ENCODE assay signal across 8 mouse cellular contexts in the genomic region with DNA sequence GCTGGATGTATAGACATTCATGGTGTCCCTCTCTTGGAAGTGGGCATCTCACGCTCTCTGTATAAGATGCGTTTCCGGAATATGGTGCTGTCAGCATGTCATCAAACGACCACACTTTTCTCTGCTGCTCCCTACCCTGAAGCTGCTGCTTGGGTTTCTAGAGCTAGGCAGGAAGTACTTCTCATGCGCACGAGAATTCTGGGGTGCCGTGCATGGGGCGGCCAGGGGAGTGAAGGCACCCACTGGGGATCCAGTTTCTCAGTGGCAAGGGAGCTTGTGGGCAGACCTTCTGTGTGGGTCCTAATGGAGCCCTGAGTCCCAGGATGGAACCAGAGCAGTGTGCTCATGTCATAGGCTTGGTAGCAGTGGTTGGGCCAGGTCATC.
A peak's percentile ranks its signal among the peaks of the same experiment; 100 is the strongest.
DNase-seq lines count a peak whose midpoint lies in the region; ATAC-seq and TF ChIP-seq lines count a peak whose summit lies in the region.

No protein-coding gene starts in this region.

- H3K36me3 ChIP-seq in heart, postnatal 0 days (replicated peaks; ENCODE audit: control insufficient read depth, insufficient read depth, low read length), result no peaks in the 10 kb centered on the region
- no peaks in the 10 kb centered on the region for H3K36me3 ChIP-seq in hindbrain, embryonic 13.5 days
- no peaks in the 10 kb centered on the region for H3K36me3 ChIP-seq in midbrain, postnatal 0 days (ENCODE audit: insufficient read depth, low read length)

- H3K4me1 ChIP-seq in heart, postnatal 0 days (ENCODE audit: control insufficient read depth, insufficient read depth), result no peaks in the 10 kb centered on the region
- no peaks in the 10 kb centered on the region; the same call in 1 of the 2 replicates for H3K4me1 ChIP-seq in cortical plate, adult 2 months (ENCODE audit: control insufficient read depth, insufficient read depth, low read length)
- H3K4me1 ChIP-seq in hindbrain, embryonic 13.5 days (replicated peaks), result peaks cover 10% of the 10 kb centered on the region
- peaks cover 5% of the 10 kb centered on the region; the same call in 1 of the 2 replicates for H3K4me1 ChIP-seq in midbrain, postnatal 0 days (ENCODE audit: insufficient read depth, low read length)
- peaks cover 5% of the 10 kb centered on the region for H3K4me1 ChIP-seq in cerebellum, adult 2 months (ENCODE audit: control insufficient read depth, insufficient read depth, low read length)

- no peak overlapping the region for H3K4me3 ChIP-seq in heart, postnatal 0 days (ENCODE audit: low read depth, low read length)
- H3K4me3 ChIP-seq in cortical plate, adult 2 months (ENCODE audit: insufficient read depth, low read length), result peak overlapping the region; percentile 31
- H3K4me3 ChIP-seq in hindbrain, embryonic 13.5 days, result peak overlapping the region; percentile 32
- no peak overlapping the region for H3K4me3 ChIP-seq in midbrain, postnatal 0 days (ENCODE audit: low read depth, low read length)
- no peak overlapping the region for H3K4me3 ChIP-seq in cerebellum, adult 2 months (replicated peaks; ENCODE audit: insufficient read depth, low read depth, low read length)

- H3K27me3 ChIP-seq in heart, postnatal 0 days (ENCODE audit: control insufficient read depth, insufficient read depth, low read length), result no peaks in the 10 kb centered on the region
- 0 out of 2 replicates have a peak, but pooled peaks cover 2% of the 10 kb centered on the region for H3K27me3 ChIP-seq in hindbrain, embryonic 13.5 days
- no peaks in the 10 kb centered on the region for H3K27me3 ChIP-seq in midbrain, postnatal 0 days (ENCODE audit: insufficient read depth, low read length)
- H3K27me3 ChIP-seq in cerebellum, adult 2 months (ENCODE audit: control insufficient read depth, insufficient read depth, low read length), result no peaks in the 10 kb centered on the region

- no peak for TF ChIP-seq EP300 in heart, postnatal 0 days (IDR thresholded peaks at IDR 0.05; ENCODE audit: low read depth)

- intact Hi-C loops in heart, postnatal 10 days (cut with DNase I), result loop anchor here (5.0 kb wide), 2 partner anchors 442 to 1032 kb away; no protein-coding TSS in a partner anchor

- H3K27ac ChIP-seq in heart, postnatal 0 days (ENCODE audit: low read depth), result no peak overlapping the region
- no peak overlapping the region for H3K27ac ChIP-seq in cortical plate, adult 2 months (ENCODE audit: insufficient read depth, low read length)
- H3K27ac ChIP-seq in hindbrain, embryonic 13.5 days, result peak overlapping the region; percentile 80
- peak overlapping the region; percentile 77 for H3K27ac ChIP-seq in midbrain, postnatal 0 days (ENCODE audit: low read depth, low read length)
- H3K27ac ChIP-seq in cerebellum, adult 2 months (ENCODE audit: insufficient read depth, low read length), result no peak overlapping the region

- WGBS in heart, postnatal 0 days, result 66% methylated on average over 8 of the region's 8 CpGs
- 77% methylated on average over 8 of the region's 8 CpGs for WGBS in hindbrain, embryonic 13.5 days
- 81% methylated on average over 8 of the region's 8 CpGs for WGBS in midbrain, postnatal 0 days
- 54% methylated on average over 8 of the region's 8 CpGs for WGBS in cerebellum, adult 2 months

- no peaks in the 10 kb centered on the region for H3K9me3 ChIP-seq in heart, postnatal 0 days (replicated peaks; ENCODE audit: control insufficient read depth, low read length)
- H3K9me3 ChIP-seq in hindbrain, embryonic 13.5 days, result no peaks in the 10 kb centered on the region
- H3K9me3 ChIP-seq in midbrain, postnatal 0 days (ENCODE audit: low read length), result no peaks in the 10 kb centered on the region

- no peak for TF ChIP-seq CTCF in heart, postnatal 0 days (IDR thresholded peaks at IDR 0.05; ENCODE audit: low read depth)
- TF ChIP-seq CTCF in cortical plate, adult 2 months (IDR thresholded peaks at IDR 0.05; ENCODE audit: extremely low read depth, insufficient read depth, low read length), result no peak
- TF ChIP-seq CTCF in midbrain, postnatal 0 days (IDR thresholded peaks at IDR 0.05), result no peak
- TF ChIP-seq CTCF in cerebellum, adult 2 months (IDR thresholded peaks at IDR 0.05; ENCODE audit: borderline replicate concordance, insufficient read depth, low read depth, low read length), result no peak

- TF ChIP-seq POLR2A in cortical plate, adult 2 months (IDR thresholded peaks at IDR 0.05; ENCODE audit: extremely low read depth, insufficient read depth, low read length), result no peak
- TF ChIP-seq POLR2A in cerebellum, adult 2 months (IDR thresholded peaks at IDR 0.05; ENCODE audit: borderline replicate concordance, insufficient read depth, low read length), result no peak

- no peak overlapping the region for H3K9ac ChIP-seq in heart, postnatal 0 days (replicated peaks; ENCODE audit: low read depth, low read length)
- peak overlapping the region; percentile 68 for H3K9ac ChIP-seq in hindbrain, embryonic 13.5 days
- peak overlapping the region; percentile 52 for H3K9ac ChIP-seq in midbrain, postnatal 0 days (replicated peaks; ENCODE audit: low read length, poor library complexity, severe bottlenecking)

- no peak for DNase-seq in heart, postnatal 0 days (ENCODE audit: low spot score)
- no peak for DNase-seq in heart, postnatal 10 days
- DNase-seq in midbrain, postnatal 0 days (ENCODE audit: low spot score), result no peak
- DNase-seq in adrenal gland, postnatal 36 days, result no peak
- no peak for DNase-seq in cerebellum, adult 2 months
- DNase-seq in embryo, embryonic 10 days (ENCODE audit: low spot score), result no peak

- ATAC-seq in heart, postnatal 0 days (ENCODE audit: insufficient read depth, low read depth), result no peak
- no peak for ATAC-seq in hindbrain, embryonic 13.5 days (ENCODE audit: low FRiP score)
- no peak for ATAC-seq in midbrain, postnatal 0 days (ENCODE audit: low FRiP score)

- H3K4me2 ChIP-seq in heart, postnatal 0 days (ENCODE audit: low read depth, low read length), result peak overlapping the region; percentile 62
- H3K4me2 ChIP-seq in hindbrain, embryonic 13.5 days, result peak overlapping the region; percentile 55
- H3K4me2 ChIP-seq in midbrain, postnatal 0 days (ENCODE audit: low read depth, low read length, poor library complexity, severe bottlenecking), result peak overlapping the region; percentile 51

Comparison
In these comparisons a context has a peak if more than half of its experiments do, and no peak if none do; other contexts are left out.
1. H3K27ac ChIP-seq: peak in hindbrain, embryonic 13.5 days (single experiment) and midbrain, postnatal 0 days (single experiment); none in heart, postnatal 0 days (single experiment), cortical plate, adult 2 months (single experiment) and cerebellum, adult 2 months (single experiment).
2. H3K4me3 ChIP-seq: peak in cortical plate, adult 2 months (single experiment) and hindbrain, embryonic 13.5 days (single experiment); none in heart, postnatal 0 days (single experiment), midbrain, postnatal 0 days (single experiment) and cerebellum, adult 2 months (single experiment).
3. Peak in every context shown above with its lines, with median percentiles within 50 percentile points of each other: H3K4me2 ChIP-seq.